In the genomic region with DNA sequence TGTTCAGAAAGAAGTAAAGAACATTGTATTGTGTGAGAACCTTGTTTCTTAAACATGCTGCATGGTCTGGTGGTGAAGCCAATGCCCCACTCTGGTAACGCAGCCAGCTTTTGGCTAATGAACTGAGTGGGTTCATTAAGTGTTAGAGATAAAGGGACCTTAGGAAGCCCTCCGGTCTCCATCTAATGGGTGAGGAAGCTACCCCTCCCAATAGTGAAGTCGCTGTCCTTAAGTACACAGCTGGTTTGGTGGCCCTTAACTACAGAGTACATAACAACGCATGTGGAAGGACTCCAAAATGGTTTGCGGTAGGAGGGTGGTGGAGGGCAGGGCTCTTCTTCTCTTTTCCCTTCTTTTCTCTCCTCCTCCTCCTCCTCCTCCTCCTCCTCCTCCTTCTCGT, we compare ENCODE assay signal across 24 mouse cellular contexts. TPM values are rescaled to one million over a fixed set of nuclear protein-coding genes. Genes with fewer than 3 reads are reported as not detected.
"Had no signal": no experiment of that assay in that cellular context is flagged by ENCODE, and none has a peak within 500 bp of the region (broad histone marks: within the 10 kb centered on the region; RNA-seq: fewer than 3 reads in every experiment).

No protein-coding gene starts in this region.

- ATAC-seq: liver, postnatal 0 days; lung, postnatal 0 days had no signal

- DNase-seq: liver, postnatal 0 days; lung, adult 2 months; lung, postnatal 14 days; lung, postnatal 36 days; midbrain, embryonic 14.5 days; retina, postnatal 1 day; right cerebral cortex, adult 18-20 months; right cerebral cortex, postnatal 25 days; right cerebral cortex, postnatal 4 days; spleen, adult 18-20 months; thymus, adult 2 months; thymus, postnatal 25 days; thymus, postnatal 4 days had no signal

RNA-seq across cellular contexts. Expression of a gene that starts 24.5 kb away (rescaled TPM):
- polyA plus RNA-seq: liver, embryonic 15.5 days; liver, postnatal 0 days; lung, adult 2 months; lung, embryonic 15.5 days; lung, postnatal 0 days; macrophage; neural tube, embryonic 12.5 days; neural tube, embryonic 14.5 days; small intestine, adult 2 months; stomach, embryonic 15.5 days; stomach, postnatal 0 days; testis, adult 2 months; urinary bladder, adult 2 months had no signal

RNA-seq across cellular contexts. Expression of a gene that starts 50.2 kb away (rescaled TPM):
- polyA plus RNA-seq: liver, embryonic 15.5 days; liver, postnatal 0 days; lung, postnatal 0 days; macrophage; neural tube, embryonic 14.5 days; small intestine, adult 2 months had no signal
